Comparison of ENCODE assay signal across 23 mouse cellular contexts in genomic region chr5:121791026-121791425, GRCm38 (mm10). TPM values are rescaled to one million over a fixed set of nuclear protein-coding genes. Genes with fewer than 3 reads are reported as not detected.
DNase-seq lines count a peak whose midpoint lies in the region; ATAC-seq and TF ChIP-seq lines count a peak whose summit lies in the region.
"Had no signal": no experiment of that assay in that cellular context is flagged by ENCODE, and none has a peak within 500 bp of the region (broad histone marks: within the 10 kb centered on the region; RNA-seq: fewer than 3 reads in every experiment).

No protein-coding gene starts in this region.

- no peaks in the 10 kb centered on the region for H3K4me1 ChIP-seq in midbrain, postnatal 0 days (ENCODE audit: insufficient read depth, low read length)
- H3K4me1 ChIP-seq in midbrain, embryonic 10.5 days: no peaks in the 10 kb centered on the region
- no peaks in the 10 kb centered on the region for H3K4me1 ChIP-seq in hindbrain, embryonic 11.5 days (replicated peaks; ENCODE audit: control insufficient read depth, insufficient read depth, low read length)
- H3K4me1 ChIP-seq: embryonic facial prominence, embryonic 10.5 days; forebrain, embryonic 12.5 days; heart, embryonic 10.5 days; hindbrain, embryonic 13.5 days; intestine, embryonic 15.5 days; midbrain, embryonic 13.5 days had no signal

- H3K4me2 ChIP-seq in midbrain, postnatal 0 days (ENCODE audit: low read depth, low read length, poor library complexity, severe bottlenecking): no peak overlapping the region
- no peak overlapping the region for H3K4me2 ChIP-seq in hindbrain, embryonic 11.5 days (replicated peaks; ENCODE audit: low read depth, low read length)
- H3K4me2 ChIP-seq: forebrain, embryonic 12.5 days; hindbrain, embryonic 13.5 days; intestine, embryonic 15.5 days; midbrain, embryonic 13.5 days had no signal

- no peaks in the 10 kb centered on the region for H3K27me3 ChIP-seq in midbrain, postnatal 0 days (ENCODE audit: insufficient read depth, low read length)
- no peaks in the 10 kb centered on the region for H3K27me3 ChIP-seq in midbrain, embryonic 10.5 days (ENCODE audit: low read depth, poor library complexity, severe bottlenecking)
- no peaks in the 10 kb centered on the region for H3K27me3 ChIP-seq in hindbrain, embryonic 11.5 days (ENCODE audit: control insufficient read depth, insufficient read depth, low read length)
- H3K27me3 ChIP-seq: forebrain, embryonic 12.5 days; hindbrain, embryonic 13.5 days; intestine, embryonic 15.5 days; midbrain, embryonic 13.5 days had no signal

- H3K36me3 ChIP-seq in midbrain, postnatal 0 days (ENCODE audit: insufficient read depth, low read length): peaks cover 42% of the 10 kb centered on the region
- peaks cover 99% of the 10 kb centered on the region for H3K36me3 ChIP-seq in midbrain, embryonic 10.5 days
- peaks cover 5% of the 10 kb centered on the region; the same call in 1 of the 2 replicates for H3K36me3 ChIP-seq in hindbrain, embryonic 11.5 days (ENCODE audit: control insufficient read depth, insufficient read depth, low read length)

- ATAC-seq in midbrain, postnatal 0 days (ENCODE audit: low FRiP score): no peak
- ATAC-seq in hindbrain, embryonic 11.5 days (ENCODE audit: low FRiP score): no peak
- ATAC-seq: intestine, embryonic 15.5 days; midbrain, embryonic 13.5 days had no signal

- H3K27ac ChIP-seq in gastrocnemius, adult 2 months: no peak overlapping the region
- H3K27ac ChIP-seq in midbrain, postnatal 0 days (ENCODE audit: low read depth, low read length): no peak overlapping the region
- H3K27ac ChIP-seq in midbrain, embryonic 10.5 days (replicated peaks): no peak overlapping the region
- no peak overlapping the region for H3K27ac ChIP-seq in hindbrain, embryonic 11.5 days (ENCODE audit: low read depth, low read length)
- H3K27ac ChIP-seq: embryonic facial prominence, embryonic 10.5 days; forebrain, embryonic 12.5 days; heart, embryonic 10.5 days; hindbrain, embryonic 13.5 days; intestine, embryonic 15.5 days; midbrain, embryonic 13.5 days had no signal

- H3K9me3 ChIP-seq in midbrain, postnatal 0 days (ENCODE audit: low read length): no peaks in the 10 kb centered on the region
- no peaks in the 10 kb centered on the region for H3K9me3 ChIP-seq in midbrain, embryonic 10.5 days (replicated peaks)
- H3K9me3 ChIP-seq in hindbrain, embryonic 11.5 days (ENCODE audit: control insufficient read depth, low read length): no peaks in the 10 kb centered on the region
- H3K9me3 ChIP-seq: embryonic facial prominence, embryonic 10.5 days; forebrain, embryonic 12.5 days; G1E; heart, embryonic 10.5 days; hindbrain, embryonic 13.5 days; intestine, embryonic 15.5 days; midbrain, embryonic 13.5 days had no signal

- peak; percentile 33 for TF ChIP-seq CTCF in gastrocnemius, adult 2 months (IDR thresholded peaks at IDR 0.05)
- peak; percentile 51 for TF ChIP-seq CTCF in midbrain, postnatal 0 days (IDR thresholded peaks at IDR 0.05)

- no peak overlapping the region for H3K4me3 ChIP-seq in gastrocnemius, adult 2 months
- H3K4me3 ChIP-seq in midbrain, postnatal 0 days (ENCODE audit: low read depth, low read length): no peak overlapping the region
- no peak overlapping the region for H3K4me3 ChIP-seq in midbrain, embryonic 10.5 days
- H3K4me3 ChIP-seq in hindbrain, embryonic 11.5 days (ENCODE audit: low read depth, low read length): no peak overlapping the region
- H3K4me3 ChIP-seq: embryonic facial prominence, embryonic 10.5 days; forebrain, embryonic 12.5 days; heart, embryonic 10.5 days; hindbrain, embryonic 13.5 days; intestine, embryonic 15.5 days; midbrain, embryonic 13.5 days had no signal

- intact Hi-C loops in gastrocnemius, adult 2 months (cut with DNase I): loop anchor here (10.0 kb wide), 1 partner anchor 54 kb away; the partner anchor contains the start of gene Pheta1

- DNase-seq in gastrocnemius, adult 2 months: no peak
- no peak for DNase-seq in gastrocnemius, postnatal 4 days (ENCODE audit: low spot score in 2 of 2)
- DNase-seq in midbrain, postnatal 0 days (ENCODE audit: low spot score): peak; percentile 13
- no peak for DNase-seq in midbrain, embryonic 10.5 days (ENCODE audit: low spot score)
- peak; percentile 25 for DNase-seq in ES-CJ7 (ENCODE audit: low read depth, low spot score)
- DNase-seq in urinary bladder, postnatal 4 days (ENCODE audit: low spot score in 2 of 2): no peak
- DNase-seq in hindbrain, embryonic 11.5 days (ENCODE audit: low spot score): no peak
- DNase-seq: adrenal gland, postnatal 25 days; cerebellum, adult 8-10 months; gastrocnemius, postnatal 36 days; heart, postnatal 10 days; left cerebral cortex, postnatal 4 days; liver; lung, postnatal 10 days; right cerebral cortex, postnatal 25 days; thymus, postnatal 36 days had no signal

- H3K9ac ChIP-seq in midbrain, postnatal 0 days (replicated peaks; ENCODE audit: low read length, poor library complexity, severe bottlenecking): no peak overlapping the region
- no peak overlapping the region for H3K9ac ChIP-seq in hindbrain, embryonic 11.5 days (ENCODE audit: low read depth, low read length)
- H3K9ac ChIP-seq: forebrain, embryonic 12.5 days; hindbrain, embryonic 13.5 days; intestine, embryonic 15.5 days; midbrain, embryonic 13.5 days had no signal

- 81% methylated on average over 5 of the region's 5 CpGs for WGBS in midbrain, postnatal 0 days
- WGBS in midbrain, embryonic 10.5 days: 93% methylated on average over 5 of the region's 5 CpGs
- 88% methylated on average over 5 of the region's 5 CpGs for WGBS in hindbrain, embryonic 11.5 days

RNA-seq across cellular contexts. Expression of gene Sh2b3, which starts 46.4 kb away (rescaled TPM):
- 10 to 100 TPM; 11.9 to 15.4 TPM for total RNA-seq in gastrocnemius, adult 2 months (2021)
- total RNA-seq in gastrocnemius, postnatal 4 days (2021): 10 to 100 TPM; 29.4 to 30.0 TPM
- 21.5 and 23.8 TPM in 2 replicates for total RNA-seq in midbrain, postnatal 0 days (2014; rRNA removed)
- 5.9 and 6.4 TPM in 2 replicates for polyA plus RNA-seq in midbrain, postnatal 0 days (2015; fragmentation: Nextera tagmentation; extraction: Ambion mirVana)
- polyA plus RNA-seq in midbrain, embryonic 10.5 days (2016; fragmentation: Nextera tagmentation; extraction: Ambion mirVana): 6.9 and 8.1 TPM in 2 replicates
- polyA plus RNA-seq in hindbrain, embryonic 11.5 days (2014; fragmentation: Nextera tagmentation; extraction: Ambion mirVana): 8.4 and 9.6 TPM in 2 replicates

RNA-seq across cellular contexts. Expression of gene Pheta1, which starts 57.8 kb away (rescaled TPM):
- total RNA-seq in gastrocnemius, adult 2 months (2021): 1 to 10 TPM; 4.7 to 6.4 TPM
- 1 to 10 TPM; 9.5 to 9.9 TPM for total RNA-seq in gastrocnemius, postnatal 4 days (2021)
- 46.1 and 49.7 TPM in 2 replicates for total RNA-seq in midbrain, postnatal 0 days (2014; rRNA removed)
- polyA plus RNA-seq in midbrain, postnatal 0 days (2015; fragmentation: Nextera tagmentation; extraction: Ambion mirVana): 29.8 and 33.1 TPM in 2 replicates
- 46.7 and 52.9 TPM in 2 replicates for polyA plus RNA-seq in midbrain, embryonic 10.5 days (2016; fragmentation: Nextera tagmentation; extraction: Ambion mirVana)
- 27.0 and 29.3 TPM in 2 replicates for polyA plus RNA-seq in hindbrain, embryonic 11.5 days (2014; fragmentation: Nextera tagmentation; extraction: Ambion mirVana)

Comparison
In these comparisons a context has a peak if more than half of its experiments do, and no peak if none do; other contexts are left out.
1. DNase-seq: peak in midbrain, postnatal 0 days (single experiment) and ES-CJ7 (single experiment); none in gastrocnemius, adult 2 months (single experiment), gastrocnemius, postnatal 4 days (0 of 2), midbrain, embryonic 10.5 days (single experiment), urinary bladder, postnatal 4 days (0 of 2) and hindbrain, embryonic 11.5 days (single experiment).